Mouse (Mus musculus): ENCODE data around the gene Zscan20. TPM values are rescaled to one million over a fixed set of nuclear protein-coding genes. Genes with fewer than 3 reads are reported as not detected.
"Not testable (repeated sequence)": the region's sequence is repeated elsewhere in the genome, so short reads cannot be mapped to it uniquely, and the experiment has no call there.

The Zscan20 gene
- polyA plus RNA-seq, 1 experiment from 2014 or later = 6.1 TPM

- Histone ChIP-seq H3K27me3 (replicated peaks) (no peaks in the 10 kb centered on the region), H3K9ac (no peak overlapping the region), H3K4me1 (peaks cover 5% of the 10 kb centered on the region; the same call in 1 of the 2 replicates), H3K4me3 (no peak overlapping the region), H3K36me3 (replicated peaks) (no peaks in the 10 kb centered on the region), H3K9me3 (no peaks in the 10 kb centered on the region), H3K4me2 (no peak overlapping the region), H3K27ac (no peak overlapping the region)
- ATAC-seq (replicated peaks) = no peak
- WGBS = 61% methylated on average over 10 of the region's 10 CpGs
These were observed 26.1 kb upstream of the Zscan20 start for GRCm38 (mm10) chr4:128635894-128636585.

- Histone ChIP-seq H3K4me2 (no peak overlapping the region), H3K4me1 (peaks cover 5% of the 10 kb centered on the region; the same call in 1 of the 2 replicates), H3K36me3 (replicated peaks) (no peaks in the 10 kb centered on the region), H3K9me3 (no peaks in the 10 kb centered on the region), H3K9ac (no peak overlapping the region), H3K27me3 (replicated peaks) (no peaks in the 10 kb centered on the region), H3K27ac (no peak overlapping the region), H3K4me3 (no peak overlapping the region)
- WGBS = 74% methylated on average over 7 of the region's 7 CpGs
- ATAC-seq (replicated peaks) = no peak
These were observed 25.6 kb upstream of the Zscan20 start for GRCm38 (mm10) chr4:128635451-128635850.

- Histone ChIP-seq H3K9ac (no peak overlapping the region), H3K27me3 (replicated peaks) (no peaks in the 10 kb centered on the region), H3K27ac (no peak overlapping the region), H3K4me1 (no peaks in the 10 kb centered on the region; the same call in 1 of the 2 replicates), H3K36me3 (replicated peaks) (no peaks in the 10 kb centered on the region), H3K9me3 (no peaks in the 10 kb centered on the region), H3K4me2 (no peak overlapping the region), H3K4me3 (no peak overlapping the region)
- WGBS = 90% methylated on average over 8 of the region's 8 CpGs
- ATAC-seq (replicated peaks) = no peak
These were observed 11.2 kb upstream of the Zscan20 start for GRCm38 (mm10) chr4:128621109-128621508.

- Histone ChIP-seq H3K36me3 (replicated peaks) (no peaks in the 10 kb centered on the region), H3K4me2 (no peak overlapping the region), H3K9me3 (no peaks in the 10 kb centered on the region), H3K4me3 (no peak overlapping the region), H3K4me1 (no peaks in the 10 kb centered on the region; the same call in 1 of the 2 replicates), H3K9ac (no peak overlapping the region), H3K27me3 (replicated peaks) (no peaks in the 10 kb centered on the region), H3K27ac (no peak overlapping the region)
- WGBS = 86% methylated on average over 6 of the region's 6 CpGs
- ATAC-seq (replicated peaks) = no peak
These were observed 10.7 kb upstream of the Zscan20 start for GRCm38 (mm10) chr4:128620572-128620971.

GRCm38 (mm10) chr4:128618963-128619362 is 9.1 kb upstream of the Zscan20 start:
- WGBS = 66% methylated on average over 2 of the region's 2 CpGs
- H3K9ac ChIP-seq = no peak overlapping the region
- no peak for ATAC-seq (replicated peaks)

GRCm38 (mm10) chr4:128618246-128618911 is 8.5 kb upstream of the Zscan20 start, which contains the start of gene Tlr12:
Tlr12 (minus strand) TSS chr4:128618619.
- no peaks in the 10 kb centered on the region for H3K9me3 ChIP-seq
- H3K9ac ChIP-seq = no peak within 1 kb of the TSS
- H3K4me3 ChIP-seq = no peak within 1 kb of the TSS
- H3K36me3 ChIP-seq (replicated peaks) = no peaks in the 10 kb centered on the region
- no peak within 1 kb of the TSS for H3K27ac ChIP-seq
- no peak for ATAC-seq (replicated peaks)
- H3K27me3 ChIP-seq (replicated peaks) = no peaks in the 10 kb centered on the region
- WGBS = 73% methylated on average over 15 of the region's 15 CpGs
- no peak within 1 kb of the TSS for H3K4me2 ChIP-seq
- no peaks in the 10 kb centered on the region; the same call in 1 of the 2 replicates for H3K4me1 ChIP-seq

More at GRCm38 (mm10) chr4:128618963-128619362, 9.1 kb upstream of the Zscan20 start:
- Histone ChIP-seq H3K27me3 (replicated peaks) (no peaks in the 10 kb centered on the region), H3K9me3 (no peaks in the 10 kb centered on the region), H3K4me2 (no peak overlapping the region), H3K36me3 (replicated peaks) (no peaks in the 10 kb centered on the region), H3K4me1 (no peaks in the 10 kb centered on the region; the same call in 1 of the 2 replicates), H3K4me3 (no peak overlapping the region), H3K27ac (no peak overlapping the region)

GRCm38 (mm10) chr4:128617363-128618120 is 7.6 kb upstream of the Zscan20 start:
- no peak overlapping the region for H3K4me2 ChIP-seq
- no peaks in the 10 kb centered on the region for H3K27me3 ChIP-seq (replicated peaks)
- H3K4me3 ChIP-seq = no peak overlapping the region
- 72% methylated on average over 17 of the region's 17 CpGs for WGBS
- no peak overlapping the region for H3K9ac ChIP-seq
- H3K4me1 ChIP-seq = no peaks in the 10 kb centered on the region; the same call in 1 of the 2 replicates
- ATAC-seq (replicated peaks) = no peak
- H3K27ac ChIP-seq = no peak overlapping the region
- H3K9me3 ChIP-seq = no peaks in the 10 kb centered on the region
- H3K36me3 ChIP-seq (replicated peaks) = no peaks in the 10 kb centered on the region

GRCm38 (mm10) chr4:128615761-128616160 is 5.9 kb upstream of the Zscan20 start:
- WGBS = 83% methylated on average over 14 of the region's 14 CpGs
- Histone ChIP-seq H3K4me3 (no peak overlapping the region), H3K27me3 (replicated peaks) (no peaks in the 10 kb centered on the region), H3K36me3 (replicated peaks) (no peaks in the 10 kb centered on the region), H3K9me3 (no peaks in the 10 kb centered on the region), H3K4me2 (no peak overlapping the region), H3K27ac (no peak overlapping the region), H3K4me1 (peaks cover 2% of the 10 kb centered on the region), H3K9ac (no peak overlapping the region)
- no peak for ATAC-seq (replicated peaks)

GRCm38 (mm10) chr4:128613326-128613725 is 3.4 kb upstream of the Zscan20 start:
- no peak for ATAC-seq (replicated peaks)
- H3K27me3 ChIP-seq (replicated peaks) = no peaks in the 10 kb centered on the region
- 14% methylated on average over 8 of the region's 8 CpGs for WGBS
- 0 out of 2 replicates have a peak overlapping the region, but pooled peaks have one; percentile 39 for H3K27ac ChIP-seq
- H3K9ac ChIP-seq = no peak overlapping the region
- no peaks in the 10 kb centered on the region for H3K9me3 ChIP-seq
- peaks cover 18% of the 10 kb centered on the region for H3K4me1 ChIP-seq
- no peaks in the 10 kb centered on the region for H3K36me3 ChIP-seq (replicated peaks)
- no peak overlapping the region for H3K4me2 ChIP-seq
- no peak overlapping the region for H3K4me3 ChIP-seq

- peaks cover 21% of the 10 kb centered on the region for H3K4me1 ChIP-seq
- not testable (repeated sequence) for H3K4me2 ChIP-seq; ATAC-seq (replicated peaks); H3K27me3 ChIP-seq (replicated peaks); H3K27ac ChIP-seq; H3K36me3 ChIP-seq (replicated peaks); H3K9me3 ChIP-seq; H3K9ac ChIP-seq; H3K4me3 ChIP-seq
- WGBS = 82% methylated on average over 3 of the region's 3 CpGs
These were observed 1.8 kb upstream of the Zscan20 start for GRCm38 (mm10) chr4:128611726-128612125.

- no peak overlapping the region for H3K27ac ChIP-seq
- ATAC-seq (replicated peaks) = 0 out of 2 replicates have a peak, but pooled peaks have one; percentile 1
- H3K4me2 ChIP-seq = peak overlapping the region; percentile 68
- H3K4me3 ChIP-seq = peak overlapping the region; percentile 64
- H3K9me3 ChIP-seq = no peaks in the 10 kb centered on the region
- H3K27me3 ChIP-seq (replicated peaks) = no peaks in the 10 kb centered on the region
- peaks cover 21% of the 10 kb centered on the region for H3K4me1 ChIP-seq
- H3K9ac ChIP-seq = no peak overlapping the region
- 17% methylated on average over 10 of the region's 10 CpGs for WGBS
- H3K36me3 ChIP-seq (replicated peaks) = no peaks in the 10 kb centered on the region
These were observed 808 bp upstream of the Zscan20 start for GRCm38 (mm10) chr4:128610706-128611105.

Measured in midbrain, embryonic 15.5 days (tissue).